Mouse (Mus musculus) intestine, embryonic 16.5 days (tissue): ENCODE data around the gene Adam8. TPM values are rescaled to one million over a fixed set of nuclear protein-coding genes. Genes with fewer than 3 reads are reported as not detected.

ENCODE experiments used
- ATAC-seq: fragments of 200-750 bp; cut with Nextera tagmentation; 2 replicates; pipeline ENCODE4 v1.8.0; 2017; ENCODE audit warnings: moderate TSS enrichment, moderate library complexity
- H3K27ac ChIP-seq: fragments of 300-500 bp; sonication (generic); 2 replicates; pipeline ENCODE4 v1.5.1; 2014; ENCODE audit warnings: mild to moderate bottlenecking, low read length
- H3K27me3 ChIP-seq: fragments of 300-500 bp; sonication (generic); replicated peaks from 2 replicates; pipeline ENCODE4 v1.6.1; 2014; ENCODE audit warnings: low read length, control low read depth, mixed read lengths; ENCODE audit not compliant: control insufficient read depth, insufficient read depth
- H3K36me3 ChIP-seq: fragments of 300-500 bp; sonication (generic); 2 replicates; pipeline ENCODE4 v1.6.1; 2014; ENCODE audit warnings: low read length, control low read depth; ENCODE audit not compliant: control insufficient read depth, insufficient read depth
- H3K4me1 ChIP-seq: fragments of 300-500 bp; sonication (generic); 2 replicates; pipeline ENCODE4 v1.6.1; 2014; ENCODE audit warnings: low read length, control low read depth, mixed read lengths; ENCODE audit not compliant: control insufficient read depth, insufficient read depth
- H3K4me2 ChIP-seq: fragments of 300-500 bp; sonication (generic); 2 replicates; pipeline ENCODE4 v1.6.1; 2014; ENCODE audit warnings: low read depth, low read length, control low read depth
- H3K4me3 ChIP-seq: fragments of 300-500 bp; sonication (generic); 2 replicates; pipeline ENCODE4 v1.5.1; 2014; ENCODE audit warnings: mild to moderate bottlenecking, low read length
- H3K9ac ChIP-seq: fragments of 300-500 bp; sonication (generic); 2 replicates; pipeline ENCODE4 v1.6.1; 2014; ENCODE audit warnings: low read depth, low read length
- H3K9me3 ChIP-seq: fragments of 300-500 bp; sonication (generic); 2 replicates; pipeline ENCODE4 v1.6.1; 2016; ENCODE audit warnings: low read length, control low read depth; ENCODE audit not compliant: control insufficient read depth
- WGBS: fragments of 180-500 bp; shearing (Covaris S2); extraction: QIAGEN DNeasy Blood & Tissue Kit; methylation state at CpG from one replicate; pipeline ENCODE4 v1.1.7; 2014; 5-methylcytosine and 5-hydroxymethylcytosine counted together
- polyA plus RNA-seq: library from polyadenylated mRNA; unstranded; fragments of >200 nt; fragmentation: Nextera tagmentation; extraction: Ambion mirVana; gene quantifications from 2 replicates; pipeline ENCODE4 v1.2.1, GENCODE M21; 2015

The Adam8 gene
- polyA plus RNA-seq, result 1.0 and 1.2 TPM in 2 replicates

DNA sequence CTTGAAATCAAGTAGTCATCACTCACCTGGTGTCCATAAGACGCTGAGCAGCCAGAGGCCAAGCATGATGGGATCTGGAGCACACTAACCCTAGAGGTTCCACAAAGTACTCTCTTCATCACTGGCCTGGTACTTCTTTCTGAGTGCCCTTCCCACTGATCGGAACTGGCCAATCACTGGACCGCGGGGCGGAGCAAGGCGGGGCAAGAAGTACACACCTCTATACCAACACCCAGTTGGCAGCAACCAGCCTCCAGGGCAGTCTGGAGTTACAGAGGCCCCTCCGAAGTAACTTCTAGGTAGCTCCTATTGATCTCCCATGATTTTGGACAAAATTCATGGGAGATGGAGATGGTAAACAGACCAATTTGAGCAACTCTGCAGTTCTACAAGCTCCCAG, at the start of gene Adam8:
TSS of gene Adam8 (minus strand) at position 157 of the 400 bp plus-strand sequence.
- ATAC-seq, result peak; percentile 77
- 21% methylated on average over 7 of the region's 7 CpGs for WGBS

DNA sequence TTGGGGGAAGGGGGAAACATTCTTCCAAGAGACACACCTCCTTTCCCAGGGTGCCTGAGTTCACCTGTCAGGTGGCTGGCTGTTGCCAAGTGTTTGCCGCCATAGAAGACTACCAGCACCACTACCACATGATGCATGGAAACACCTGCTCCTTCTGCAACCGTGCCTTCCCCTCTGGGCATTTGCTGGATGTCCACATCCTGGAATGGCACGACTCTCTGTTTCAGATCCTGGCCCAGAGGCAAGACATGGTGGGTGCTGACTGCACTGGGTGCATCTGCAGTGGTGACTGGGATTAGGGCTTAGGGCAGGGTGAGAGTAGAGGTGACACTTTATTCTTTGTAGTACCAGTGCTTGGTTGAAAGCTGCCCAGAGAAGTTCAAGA, 44.8 kb upstream of the Adam8 start:
- Histone ChIP-seq H3K9me3 (no peaks in the 10 kb centered on the region), H3K36me3 (no peaks in the 10 kb centered on the region), H3K4me3 (peak overlapping the region; percentile 83), H3K27ac (no peak overlapping the region), H3K9ac (peak overlapping the region; percentile 84; the same call in 1 of the 2 replicates), H3K4me2 (peak overlapping the region; percentile 92), H3K4me1 (peaks cover 12% of the 10 kb centered on the region), H3K27me3 (no peaks in the 10 kb centered on the region)
- 55% methylated on average over 3 of the region's 3 CpGs for WGBS
- ATAC-seq, result no peak; the same call in 1 of the 2 replicates

More for the DNA sequence above, at the start of gene Adam8:
- no peaks in the 10 kb centered on the region for H3K27me3 ChIP-seq
- no peaks in the 10 kb centered on the region for H3K9me3 ChIP-seq
- no peak within 1 kb of the TSS for H3K4me3 ChIP-seq
- H3K27ac ChIP-seq, result no peak within 1 kb of the TSS
- no peak within 1 kb of the TSS for H3K9ac ChIP-seq
- H3K4me1 ChIP-seq, result peaks cover 3% of the 10 kb centered on the region; the same call in 1 of the 2 replicates
- peaks cover 4% of the 10 kb centered on the region; the same call in 1 of the 2 replicates for H3K36me3 ChIP-seq
- H3K4me2 ChIP-seq, result no peak within 1 kb of the TSS

DNA sequence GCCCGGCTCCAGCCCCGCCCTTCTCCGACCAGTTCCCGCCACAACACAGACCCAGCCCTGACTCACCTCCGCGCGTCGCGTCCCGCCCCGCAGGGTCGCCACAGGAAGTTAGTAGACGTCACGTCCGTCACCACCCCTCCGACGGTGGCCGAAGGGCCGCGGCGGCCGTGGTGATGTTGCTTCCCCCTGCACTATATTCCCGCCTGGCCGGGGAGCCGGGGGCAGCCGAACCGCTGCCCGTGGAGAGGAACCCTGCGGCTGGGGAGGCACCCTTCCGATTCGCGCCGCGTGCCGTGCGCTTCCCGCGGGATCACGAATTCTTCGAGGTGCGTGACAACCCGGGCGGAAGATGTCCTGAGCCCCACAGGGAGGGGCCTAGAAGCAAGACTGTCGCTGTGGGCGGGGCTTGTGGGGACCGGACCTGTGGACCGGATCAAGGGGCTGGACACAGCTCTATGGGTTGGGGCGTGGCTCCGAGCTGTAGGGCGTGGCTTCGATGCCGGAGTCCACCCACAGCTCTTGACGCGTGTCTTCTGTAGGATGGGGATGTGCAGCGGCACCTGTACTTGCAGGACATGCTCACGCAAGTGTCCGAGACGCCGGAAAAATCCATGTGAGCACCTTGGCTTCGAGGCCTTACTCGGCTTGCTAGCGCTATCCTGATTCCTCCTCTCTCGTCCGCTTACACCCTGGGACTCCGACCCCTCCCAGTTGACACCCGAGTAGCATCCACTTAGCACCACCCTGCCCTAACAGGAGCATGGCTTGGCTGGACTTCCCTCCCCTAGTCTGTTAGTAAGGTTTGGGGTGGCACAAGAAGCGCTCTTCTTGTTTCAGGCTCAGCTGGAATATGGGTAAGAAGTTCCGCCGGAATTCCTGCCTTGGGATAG, 44.2 kb upstream of the Adam8 start, which contains the start of the genes Zfp511 and Tubgcp2:
TSS of gene Zfp511 (plus strand) at position 111 of the 890 bp plus-strand sequence.
TSS of gene Tubgcp2 (minus strand) at position 389 of the 890 bp plus-strand sequence.
- H3K4me3 ChIP-seq, result peak within 1 kb of the TSS; percentile 83
- no peaks in the 10 kb centered on the region for H3K36me3 ChIP-seq
- H3K4me1 ChIP-seq, result peaks cover 12% of the 10 kb centered on the region
- 1% methylated on average over 69 of the region's 69 CpGs for WGBS
- H3K9ac ChIP-seq, result peak within 1 kb of the TSS; percentile 84
- ATAC-seq, result peak; percentile 99
- H3K27ac ChIP-seq, result peak within 1 kb of the TSS; percentile 89
- H3K9me3 ChIP-seq, result no peaks in the 10 kb centered on the region
- no peaks in the 10 kb centered on the region for H3K27me3 ChIP-seq
- H3K4me2 ChIP-seq, result peak within 1 kb of the TSS; percentile 92

DNA sequence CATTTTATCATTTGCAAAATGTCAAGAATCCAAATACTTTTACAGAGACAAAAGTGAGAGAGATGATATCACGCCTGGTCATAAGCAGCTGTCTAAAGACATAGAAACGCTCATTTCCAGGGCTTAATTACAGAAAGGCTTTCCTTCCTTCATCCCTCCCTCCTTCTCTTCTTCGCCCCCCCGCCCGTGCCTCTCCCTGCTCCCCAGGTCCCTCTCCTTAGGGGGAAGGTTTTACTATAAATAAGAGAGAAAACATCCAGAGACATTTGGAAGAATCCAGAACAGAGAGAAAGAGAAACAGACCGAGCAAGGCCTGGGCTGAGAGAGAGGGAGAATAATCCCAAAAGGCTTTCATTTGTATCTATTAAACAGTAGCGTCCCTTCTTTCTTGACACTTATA, 43.1 kb upstream of the Adam8 start:
- 0 out of 2 replicates have a peak, but pooled peaks cover 8% of the 10 kb centered on the region for H3K36me3 ChIP-seq
- peak overlapping the region; percentile 84 for H3K9ac ChIP-seq
- H3K9me3 ChIP-seq, result no peaks in the 10 kb centered on the region
- ATAC-seq, result no peak
- peaks cover 12% of the 10 kb centered on the region for H3K4me1 ChIP-seq
- peak overlapping the region; percentile 89; the same call in 1 of the 2 replicates for H3K27ac ChIP-seq
- H3K27me3 ChIP-seq, result no peaks in the 10 kb centered on the region
- H3K4me3 ChIP-seq, result peak overlapping the region; percentile 83
- 18% methylated on average over 7 of the region's 7 CpGs for WGBS
- peak overlapping the region; percentile 92 for H3K4me2 ChIP-seq

DNA sequence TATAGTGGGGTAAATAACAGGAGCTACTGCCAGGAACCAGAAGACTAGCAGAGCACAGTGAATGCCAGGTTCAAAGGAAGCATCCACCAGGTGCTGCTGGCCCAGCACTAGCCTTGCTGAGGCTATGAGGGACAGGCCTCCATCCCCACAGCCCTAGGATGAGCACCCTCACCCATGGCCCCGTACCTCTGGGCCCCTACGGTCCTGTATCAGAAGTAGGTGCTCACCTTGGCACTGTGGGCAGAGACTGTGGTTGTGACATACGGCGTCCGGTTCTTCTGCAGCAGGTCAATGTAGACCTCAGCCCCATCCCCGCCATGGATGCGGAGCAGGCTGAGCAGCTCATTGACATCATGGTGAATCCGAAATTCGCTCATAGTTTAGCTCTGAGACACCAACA, 41.0 kb upstream of the Adam8 start:
- H3K4me2 ChIP-seq, result no peak overlapping the region
- peaks cover 12% of the 10 kb centered on the region for H3K4me1 ChIP-seq
- H3K4me3 ChIP-seq, result no peak overlapping the region
- peaks cover 22% of the 10 kb centered on the region for H3K36me3 ChIP-seq
- no peak for ATAC-seq
- H3K9me3 ChIP-seq, result no peaks in the 10 kb centered on the region
- H3K27ac ChIP-seq, result no peak overlapping the region
- no peaks in the 10 kb centered on the region for H3K27me3 ChIP-seq
- H3K9ac ChIP-seq, result no peak overlapping the region
- 94% methylated on average over 9 of the region's 9 CpGs for WGBS

DNA sequence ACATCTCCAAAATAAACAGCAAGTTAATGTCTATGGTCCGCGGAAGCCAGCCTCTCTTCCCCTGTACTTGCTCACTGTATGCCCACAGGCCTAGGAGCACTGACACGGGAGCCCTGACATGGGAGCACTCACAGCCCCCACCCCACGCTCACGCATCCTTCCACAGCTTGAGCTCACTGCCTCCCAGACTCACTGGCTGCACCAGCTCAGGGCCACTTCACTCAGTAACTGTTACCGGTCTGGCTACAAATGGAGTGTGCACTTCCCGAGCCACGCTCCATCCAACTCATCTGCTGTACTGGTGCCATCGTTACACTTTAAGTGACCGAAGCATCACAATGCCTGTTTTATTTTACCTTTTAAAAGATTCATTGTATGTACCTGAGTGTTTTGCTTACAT, 40.0 kb upstream of the Adam8 start:
- Histone ChIP-seq H3K27me3 (no peaks in the 10 kb centered on the region), H3K4me1 (peaks cover 11% of the 10 kb centered on the region), H3K9ac (no peak overlapping the region), H3K36me3 (peaks cover 27% of the 10 kb centered on the region), H3K27ac (no peak overlapping the region), H3K4me2 (no peak overlapping the region), H3K4me3 (no peak overlapping the region), H3K9me3 (0 out of 2 replicates have a peak, but pooled peaks cover 4% of the 10 kb centered on the region)
- WGBS, result 94% methylated on average over 10 of the region's 10 CpGs
- no peak for ATAC-seq

DNA sequence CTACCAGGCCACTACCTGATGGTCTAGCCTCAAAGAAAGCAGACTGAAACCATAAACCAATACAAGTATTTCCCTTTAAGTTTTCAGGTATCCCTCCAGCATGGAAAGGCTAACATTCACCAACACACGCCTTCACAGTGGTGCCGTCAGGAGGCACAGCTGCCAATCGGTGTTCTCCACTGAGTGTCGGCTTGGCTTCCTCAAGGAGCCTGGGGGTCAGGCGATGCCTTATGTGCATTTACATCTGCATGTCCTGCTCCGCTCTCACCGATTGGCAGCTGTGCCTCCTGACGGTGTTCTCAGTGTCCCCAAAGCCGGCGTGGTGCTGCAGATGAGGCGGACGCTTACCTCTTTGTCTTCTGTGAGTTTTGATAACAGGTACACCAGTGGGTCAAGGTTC, 39.4 kb upstream of the Adam8 start:
- no peak overlapping the region for H3K4me3 ChIP-seq
- no peak for ATAC-seq
- H3K36me3 ChIP-seq, result peaks cover 27% of the 10 kb centered on the region
- H3K27ac ChIP-seq, result no peak overlapping the region
- peaks cover 5% of the 10 kb centered on the region; the same call in 1 of the 2 replicates for H3K4me1 ChIP-seq
- H3K27me3 ChIP-seq, result no peaks in the 10 kb centered on the region
- no peak overlapping the region for H3K4me2 ChIP-seq
- H3K9ac ChIP-seq, result no peak overlapping the region
- 0 out of 2 replicates have a peak, but pooled peaks cover 4% of the 10 kb centered on the region for H3K9me3 ChIP-seq
- whole genome bisulfite sequencing, result 94% methylated on average over 12 of the region's 12 CpGs

DNA sequence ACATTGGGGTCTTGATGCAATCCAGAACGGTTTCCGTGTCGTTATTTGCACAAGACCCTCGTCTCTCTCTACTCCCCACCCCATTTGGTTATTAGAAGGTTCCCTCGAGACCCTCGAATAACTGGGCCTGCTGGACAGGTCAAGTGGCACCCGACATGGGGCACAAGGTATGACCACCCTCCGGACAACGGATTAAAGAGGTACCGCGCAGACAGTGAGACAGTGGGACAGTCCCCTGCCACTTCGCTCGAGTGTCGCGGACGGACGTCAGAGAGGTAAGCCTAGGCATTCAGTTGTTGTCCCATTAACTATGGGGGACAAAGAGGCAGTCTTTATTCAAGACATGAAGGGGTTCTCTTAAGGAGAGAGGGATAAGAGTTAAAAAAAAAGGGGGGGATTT, 19.0 kb upstream of the Adam8 start:
- no peak for ATAC-seq
- no peaks in the 10 kb centered on the region for H3K36me3 ChIP-seq
- no peak overlapping the region for H3K4me3 ChIP-seq
- no peak overlapping the region for H3K4me2 ChIP-seq
- no peaks in the 10 kb centered on the region for H3K27me3 ChIP-seq
- no peak overlapping the region for H3K27ac ChIP-seq
- H3K4me1 ChIP-seq, result no peaks in the 10 kb centered on the region
- no peak overlapping the region for H3K9ac ChIP-seq
- 97% methylated on average over 17 of the region's 17 CpGs for WGBS
- no peaks in the 10 kb centered on the region for H3K9me3 ChIP-seq

DNA sequence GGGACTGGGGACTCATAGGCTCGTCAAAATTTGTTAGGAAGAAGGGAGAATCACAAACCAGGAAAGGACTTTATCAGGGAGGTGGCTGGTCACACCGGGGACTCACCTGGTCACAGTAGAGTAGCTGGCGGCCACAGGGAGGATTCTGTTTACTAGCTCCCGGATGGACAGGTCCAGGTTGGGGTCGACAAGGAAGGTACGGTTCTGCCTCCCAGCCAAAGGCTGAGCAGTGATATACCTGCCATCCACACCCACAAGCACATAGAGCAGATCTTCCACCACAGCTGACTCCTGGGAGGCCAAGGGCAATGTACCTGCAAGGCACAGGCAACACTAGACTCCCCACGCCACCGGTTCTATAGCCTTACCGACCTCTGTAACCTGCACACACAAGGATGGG, 15.4 kb upstream of the Adam8 start:
- H3K4me2 ChIP-seq, result no peak overlapping the region
- no peaks in the 10 kb centered on the region for H3K4me1 ChIP-seq
- H3K36me3 ChIP-seq, result peaks cover 14% of the 10 kb centered on the region; the same call in 1 of the 2 replicates
- WGBS, result 93% methylated on average over 9 of the region's 9 CpGs
- H3K4me3 ChIP-seq, result no peak overlapping the region
- no peak overlapping the region for H3K27ac ChIP-seq
- no peak for ATAC-seq
- H3K27me3 ChIP-seq, result no peaks in the 10 kb centered on the region
- H3K9me3 ChIP-seq, result no peaks in the 10 kb centered on the region
- H3K9ac ChIP-seq, result no peak overlapping the region
